Mouse (Mus musculus) 3T3-L1 (cell line): ENCODE measurements around the gene Prrt2.

ENCODE experiments used
- DNase-seq: peaks from one replicate; pipeline ENCODE4 v3.0.0-alpha.2; 2015; ENCODE audit warnings: low read depth, low spot score

The Prrt2 gene

DNA sequence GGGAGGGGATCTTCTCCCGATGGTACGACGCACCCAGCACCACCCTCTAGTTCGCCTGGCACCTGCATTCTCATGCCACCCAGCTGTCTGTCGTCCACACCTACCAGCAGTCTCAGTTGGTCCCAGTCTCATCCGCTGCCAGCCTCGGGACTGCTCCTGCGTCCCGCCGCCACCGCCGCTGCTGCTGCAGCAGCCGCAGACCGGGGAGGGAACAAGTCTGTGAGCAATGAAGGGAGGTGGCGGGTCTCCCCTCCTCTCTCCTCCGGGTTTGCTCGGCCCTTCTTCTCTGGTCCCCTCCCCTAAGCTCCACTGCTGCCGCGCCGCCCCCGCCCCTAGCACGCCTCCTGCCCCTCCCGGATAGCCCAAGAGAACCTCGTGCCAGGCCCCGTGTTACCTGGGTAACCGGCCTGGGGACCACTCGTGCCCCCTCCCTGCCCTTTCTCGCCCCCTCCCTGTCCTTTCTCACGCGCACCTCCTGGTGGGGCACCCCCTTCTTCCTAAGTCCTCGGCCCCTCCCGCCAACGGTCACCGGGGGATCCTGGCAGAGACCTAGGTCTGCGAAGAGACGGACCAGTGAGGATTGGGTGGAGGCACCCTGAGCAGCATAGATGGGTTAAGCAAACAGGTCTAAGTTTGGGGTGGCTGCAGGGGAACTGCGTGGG, at the start of gene Prrt2, which contains the start of gene Gm42742:
Gene Prrt2 (minus strand): TSS at position 311 of the 662 bp plus-strand sequence.
Gene Gm42742 (minus strand): TSS at position 197 of the 662 bp plus-strand sequence.
- DNase-seq: no peak

DNA sequence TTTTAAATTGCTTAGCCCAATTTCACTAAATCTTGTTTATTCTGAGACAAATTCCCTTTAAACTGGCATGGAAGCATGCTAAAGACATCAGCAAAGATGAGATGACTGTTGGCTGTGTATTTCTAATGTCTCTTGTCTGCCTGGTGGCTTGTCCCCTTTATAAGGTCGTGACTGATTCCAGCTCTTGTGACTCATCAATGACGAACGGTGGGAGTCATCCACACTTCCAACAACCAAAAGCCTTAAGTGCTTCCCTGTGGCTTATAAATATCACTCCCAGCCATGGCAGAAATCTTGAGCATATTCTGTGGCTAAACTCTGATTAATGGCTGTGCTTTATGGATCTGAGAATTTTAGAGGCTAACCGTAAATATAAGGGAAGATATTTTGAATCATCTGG, 45.3 kb upstream of the Prrt2 start:
- DNase-seq: peak; percentile 34

DNA sequence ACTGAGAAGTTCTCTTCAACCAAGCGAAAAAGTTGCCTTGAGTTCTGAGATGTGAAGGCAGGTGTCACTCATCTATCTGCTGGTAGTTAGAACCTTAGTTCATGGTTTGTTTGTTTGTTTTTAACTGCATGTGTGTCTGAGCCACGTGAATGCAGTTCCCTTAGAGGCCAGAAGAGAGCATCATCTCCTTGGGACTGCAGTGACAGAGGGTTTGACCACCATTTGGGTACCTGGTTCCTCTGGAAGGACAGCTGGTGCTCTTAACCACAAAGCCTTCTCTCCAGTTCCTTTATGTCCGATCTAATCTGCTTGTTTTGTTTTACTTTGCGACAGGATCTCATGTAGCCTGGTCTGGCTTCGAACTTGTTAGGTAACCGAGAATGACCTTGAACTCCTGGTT, 44.5 kb upstream of the Prrt2 start:
- no peak for DNase-seq

DNA sequence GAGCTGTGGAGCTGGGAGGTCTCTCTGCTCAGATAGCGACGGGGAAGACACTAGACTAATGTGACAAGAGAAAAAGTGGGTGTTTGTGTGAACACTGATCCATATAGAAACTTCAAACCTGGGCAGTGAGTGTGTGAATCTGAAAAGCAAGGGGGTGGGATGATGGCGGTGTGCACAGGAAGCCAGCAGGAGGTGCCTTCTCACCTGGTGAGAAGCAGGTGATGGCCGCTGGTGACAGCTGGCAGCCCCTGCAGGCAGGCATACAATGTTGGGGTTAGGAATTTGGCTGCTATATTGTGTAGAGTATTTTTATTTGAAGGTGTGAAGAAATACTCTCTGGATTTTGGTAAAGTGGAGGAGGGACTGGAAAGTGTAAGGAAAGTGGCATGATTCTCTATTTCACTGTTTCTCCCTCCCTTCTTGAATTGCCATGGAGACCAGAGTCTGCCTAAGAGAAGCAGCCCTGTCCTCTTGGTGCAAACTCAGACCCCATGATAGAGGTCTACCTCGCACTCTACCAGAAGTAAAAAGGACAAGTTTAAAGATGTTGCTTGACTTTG, 34.1 kb upstream of the Prrt2 start:
- DNase-seq: no peak

DNA sequence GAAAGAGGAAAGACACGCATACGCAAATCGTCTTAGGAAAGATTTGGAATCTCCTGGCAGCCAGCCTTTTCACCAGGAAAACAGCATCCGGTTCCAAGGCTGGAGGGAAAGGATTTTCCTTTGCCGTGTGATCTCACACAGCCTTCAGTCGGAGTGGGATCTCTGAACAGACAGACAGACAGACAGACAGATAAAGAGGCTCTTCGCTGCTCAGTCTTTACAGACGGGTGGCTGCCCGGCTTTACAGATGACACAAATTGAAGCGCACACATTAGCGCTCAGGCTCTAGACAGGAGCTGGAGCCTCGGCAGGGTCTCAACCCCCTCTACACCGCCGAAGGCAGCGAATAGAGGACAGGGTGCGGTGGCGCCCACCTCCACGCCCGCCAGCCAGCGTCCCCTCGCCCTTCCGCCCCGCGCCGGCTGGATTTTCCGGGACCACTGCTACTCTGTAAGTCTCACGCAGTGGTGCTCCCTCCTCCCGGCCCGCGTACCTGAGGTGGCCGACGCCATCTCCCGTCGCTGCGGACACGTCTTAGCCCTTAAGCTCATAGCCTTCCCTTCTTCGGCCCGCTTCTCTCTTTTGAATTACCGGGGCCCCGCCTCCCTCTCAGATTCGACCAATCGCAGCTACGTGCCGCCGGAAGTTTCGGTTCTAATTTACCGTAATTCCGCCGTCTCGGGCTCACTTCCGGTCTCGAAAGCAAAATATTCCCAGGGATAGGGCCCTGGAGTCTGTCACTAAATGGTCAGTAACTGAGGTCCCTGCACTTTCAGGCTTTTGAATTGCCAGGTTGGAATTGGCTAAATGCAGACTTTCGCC, 21.1 kb upstream of the Prrt2 start, which contains the start of gene Kif22:
Gene Kif22 (minus strand): TSS at position 621 of the 822 bp plus-strand sequence.
- DNase-seq: peak; percentile 88

DNA sequence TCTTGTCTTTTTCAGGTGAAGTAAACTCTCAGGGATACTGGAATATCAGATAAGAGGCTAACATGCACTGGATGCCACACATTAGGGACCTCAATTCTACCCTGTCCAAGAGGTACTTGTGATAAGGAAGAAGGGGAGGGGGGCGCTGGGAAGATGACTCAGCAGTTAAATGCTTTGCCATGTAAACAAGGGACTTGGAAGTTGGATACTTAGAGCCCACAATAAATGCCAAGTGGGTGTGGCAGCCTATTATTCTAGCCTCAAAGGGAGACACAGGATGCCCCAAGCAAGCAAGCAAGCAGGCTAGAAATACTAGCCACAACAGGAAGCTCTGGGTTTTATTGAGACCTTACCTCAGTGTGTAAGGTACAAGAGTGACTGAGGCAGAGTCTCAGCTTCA, 10.2 kb upstream of the Prrt2 start:
- peak; percentile 20 for DNase-seq

DNA sequence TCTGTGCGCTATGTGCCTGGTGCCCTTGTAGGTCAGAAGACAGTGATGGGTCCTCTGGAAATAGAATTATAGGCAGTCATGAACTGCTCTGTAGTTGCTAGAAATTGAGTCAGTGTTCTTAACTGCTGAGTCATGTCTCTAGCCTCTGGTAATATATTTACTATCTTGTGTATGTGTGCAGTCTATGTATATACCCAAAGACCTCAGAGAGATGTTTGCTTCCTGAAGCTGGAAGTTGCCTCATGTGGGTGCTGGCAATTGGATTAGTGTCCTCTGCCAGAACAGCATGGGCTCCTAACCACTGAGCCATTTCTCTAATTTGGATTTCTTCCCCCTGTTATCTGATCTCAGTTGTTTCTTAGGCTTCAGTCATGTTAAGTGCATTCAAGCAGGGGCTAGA, 9.2 kb upstream of the Prrt2 start:
- peak; percentile 49 for DNase-seq

DNA sequence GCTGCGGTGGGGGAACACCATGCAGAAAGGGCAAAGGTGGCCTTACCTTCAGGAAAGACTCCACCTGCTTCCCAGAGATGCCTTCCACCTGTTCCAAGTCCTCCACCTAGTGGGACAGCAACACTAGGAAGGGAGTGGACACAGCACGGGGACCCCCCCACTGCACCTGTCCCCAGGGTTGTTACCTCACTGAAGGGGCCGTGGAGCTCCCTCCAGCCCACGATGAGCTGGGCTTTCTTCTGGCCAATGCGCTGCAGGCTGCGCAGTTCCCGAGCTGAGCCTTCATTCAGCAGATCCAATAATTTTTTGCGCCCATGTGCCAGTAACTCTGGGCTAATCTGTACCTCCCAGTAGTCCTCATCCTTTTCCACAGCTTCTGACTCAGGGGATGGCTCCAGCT, 6.9 kb upstream of the Prrt2 start:
- DNase-seq: no peak

DNA sequence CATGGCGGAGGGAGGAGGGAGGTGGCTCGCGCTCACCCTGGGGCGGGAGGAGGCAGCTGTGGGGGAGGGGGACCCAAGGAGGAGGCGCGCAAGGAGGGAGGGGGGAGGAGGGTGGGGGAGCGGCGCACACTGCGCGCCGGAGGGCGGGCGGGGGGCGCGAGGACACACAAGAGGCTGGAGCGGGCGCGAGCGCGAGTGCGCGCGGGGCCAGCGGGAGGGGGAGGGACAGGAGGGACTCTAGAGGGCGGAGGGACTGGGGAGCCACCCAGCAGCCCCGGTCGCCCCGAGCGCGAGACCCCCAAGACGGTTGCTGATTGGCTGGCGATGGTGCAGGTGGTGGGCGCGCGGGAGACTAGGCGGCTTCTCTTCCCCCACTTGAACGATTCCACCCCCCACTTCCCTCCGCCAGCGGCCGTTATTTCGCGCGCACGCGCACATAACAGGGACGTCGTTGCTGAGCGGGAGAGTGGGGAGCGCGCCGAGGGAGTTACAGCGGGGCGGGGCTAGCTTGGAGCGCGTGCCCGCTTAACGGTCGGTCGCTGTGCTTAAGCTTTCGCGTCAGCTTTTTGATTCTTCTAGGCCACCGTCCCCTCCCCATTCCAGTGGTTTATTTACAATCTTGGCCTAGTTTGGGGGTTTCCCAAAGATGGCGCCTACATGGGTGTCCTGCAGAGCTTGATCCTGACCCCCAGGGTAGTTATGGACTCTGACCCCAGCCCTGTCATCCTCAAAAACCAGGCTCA, 6.1 kb upstream of the Prrt2 start, which contains the start of gene Maz:
Gene Maz (minus strand): TSS at position 54 of the 743 bp plus-strand sequence.
- DNase-seq: peak; percentile 96

DNA sequence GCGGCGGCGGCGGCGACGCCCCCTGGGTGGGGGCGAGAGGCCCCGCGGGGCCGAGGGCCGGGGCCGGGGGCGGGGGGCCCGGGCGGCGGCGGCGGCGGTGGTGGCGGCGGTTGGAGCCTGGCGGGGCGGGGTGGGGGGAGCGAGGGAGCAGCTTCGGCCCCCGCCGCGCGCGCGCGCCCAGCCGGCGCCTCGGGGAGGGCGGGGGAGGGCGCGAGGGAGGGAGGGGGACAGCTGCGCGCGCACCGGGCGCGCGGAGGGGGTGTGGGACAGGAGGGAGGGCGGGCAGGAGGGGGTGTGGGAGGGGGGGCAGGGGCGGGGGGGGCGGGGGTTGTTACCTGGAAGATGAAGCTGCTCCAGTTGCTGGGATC, 5.6 kb upstream of the Prrt2 start:
- DNase-seq: no peak

DNA sequence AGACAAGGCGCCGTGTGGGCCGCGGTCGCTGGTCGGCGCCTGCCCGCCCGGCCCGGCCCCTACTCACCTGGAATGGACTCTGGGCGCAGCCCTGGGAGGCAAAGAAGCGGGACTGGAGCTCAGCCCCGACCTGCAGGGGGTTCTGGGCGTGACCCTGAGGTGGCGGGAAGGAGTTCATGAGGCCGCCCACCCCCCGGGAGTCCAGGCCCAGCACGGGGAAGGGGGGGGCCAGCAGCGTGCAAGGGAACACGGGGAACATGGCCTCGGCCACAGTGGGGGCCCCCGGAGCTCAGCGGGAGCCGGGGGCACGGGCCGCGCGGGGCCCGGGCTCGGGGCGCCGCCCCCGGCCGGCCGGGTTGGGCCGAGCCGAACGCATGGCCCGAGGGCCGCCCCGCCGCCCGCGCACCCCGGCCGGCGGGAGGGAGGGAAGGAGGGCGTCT, 5.2 kb upstream of the Prrt2 start:
- peak; percentile 50 for DNase-seq

DNA sequence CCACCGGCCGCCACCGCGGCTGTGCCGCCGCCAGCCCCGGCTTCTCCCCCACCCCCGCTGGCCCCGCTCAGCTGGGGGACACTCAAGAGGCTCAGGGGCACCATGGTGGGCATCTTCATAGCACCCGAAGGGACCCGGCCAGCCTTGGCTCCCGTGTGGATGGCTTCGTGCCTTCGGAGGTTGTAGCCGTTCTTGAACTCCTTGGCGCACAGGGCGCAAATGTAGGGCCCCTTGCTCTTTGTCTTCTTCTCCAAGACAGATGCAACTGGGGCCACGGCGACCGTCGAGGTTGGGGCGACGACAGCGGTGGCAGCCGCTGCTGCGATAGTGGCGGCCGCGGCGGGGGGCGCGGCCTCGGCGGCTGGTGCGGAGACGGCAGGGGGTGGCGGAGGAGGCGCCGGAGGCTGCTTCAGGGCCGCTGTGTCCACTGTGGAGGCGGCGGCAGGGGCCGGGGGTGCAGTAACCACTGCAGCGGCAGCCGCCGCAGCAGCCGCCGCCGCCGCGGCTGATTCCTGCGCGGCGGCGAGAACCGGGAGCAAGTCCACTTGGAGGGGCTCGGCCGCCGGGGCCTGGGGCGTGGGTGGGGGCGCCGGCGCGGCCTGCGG, 4.6 kb upstream of the Prrt2 start:
- peak; percentile 33 for DNase-seq

DNA sequence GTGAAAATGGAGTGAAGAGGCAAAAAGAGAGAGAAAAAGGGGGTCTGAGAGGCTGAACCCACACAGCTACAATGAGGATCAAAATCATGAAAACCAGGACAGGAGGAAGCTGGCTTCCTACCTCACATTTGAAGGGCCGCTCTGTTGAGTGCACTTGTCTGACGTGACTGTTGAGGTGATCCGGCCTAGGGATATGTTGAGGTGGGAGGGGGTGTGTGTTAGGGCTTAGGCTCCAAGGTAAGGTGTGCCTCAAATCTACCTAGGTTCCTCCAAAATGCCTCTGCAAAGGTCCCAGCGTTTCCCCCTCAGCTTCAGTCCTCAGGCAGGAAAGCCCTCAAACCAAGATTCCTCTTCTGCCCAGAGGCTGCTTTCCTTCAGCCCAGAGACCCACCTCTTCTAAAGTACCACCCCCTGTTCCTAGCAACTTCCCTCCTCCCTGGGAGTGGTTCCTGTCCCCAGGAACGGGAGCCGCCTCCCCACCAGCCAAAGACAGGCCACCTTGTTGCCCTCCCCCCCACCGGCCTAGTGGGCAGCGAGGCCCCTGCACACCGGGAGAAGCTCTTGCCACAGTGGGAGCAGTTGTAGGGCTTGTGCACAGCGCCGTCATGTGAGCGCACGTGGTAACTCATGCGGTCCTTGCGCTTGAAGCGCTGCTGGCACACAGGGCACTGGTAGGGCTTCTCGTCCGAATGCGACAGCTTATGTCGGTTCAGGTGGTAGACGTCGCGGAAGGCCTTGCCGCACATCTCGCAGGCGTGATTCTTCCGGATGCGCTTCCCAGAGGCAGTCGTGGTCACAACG, 3.9 kb upstream of the Prrt2 start:
- peak; percentile 77 for DNase-seq

DNA sequence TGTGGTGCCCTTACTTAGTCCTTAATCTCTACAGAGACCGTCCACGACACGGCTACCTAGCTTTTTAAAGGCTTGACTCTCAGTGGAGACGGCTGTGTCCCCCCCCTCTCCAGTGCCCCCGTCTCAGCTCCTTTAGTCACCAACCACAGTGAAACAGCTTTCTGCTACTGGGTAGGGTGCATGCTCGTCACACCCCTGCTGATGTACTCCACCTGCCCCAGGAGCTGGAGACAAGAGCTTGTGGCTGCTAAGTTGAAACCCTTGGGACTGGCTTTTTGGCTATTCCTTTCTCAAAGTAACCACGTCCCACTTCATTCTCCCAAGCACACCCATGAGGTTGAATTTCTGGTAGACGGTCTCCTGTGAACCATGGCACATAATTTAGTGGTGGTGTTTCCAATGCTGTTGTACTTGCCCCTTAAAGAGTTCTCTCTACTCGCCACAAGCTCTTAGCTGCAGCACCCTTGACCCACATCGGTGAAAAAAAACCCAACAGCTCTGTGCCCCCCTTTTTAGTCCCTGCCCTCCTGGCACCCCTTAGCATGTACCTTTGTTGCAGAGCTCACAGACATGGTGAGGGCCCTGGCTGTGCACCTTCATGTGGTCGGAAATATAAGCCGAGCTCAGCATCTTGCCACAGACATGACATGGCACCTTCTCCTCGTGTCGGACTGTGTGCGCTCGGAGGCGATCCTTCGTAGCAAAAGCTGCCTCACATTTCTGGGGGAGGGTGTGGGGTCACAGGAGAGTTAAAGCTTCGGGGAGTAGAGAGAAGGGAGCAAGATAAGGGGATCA, 3.1 kb upstream of the Prrt2 start:
- peak; percentile 23 for DNase-seq

DNA sequence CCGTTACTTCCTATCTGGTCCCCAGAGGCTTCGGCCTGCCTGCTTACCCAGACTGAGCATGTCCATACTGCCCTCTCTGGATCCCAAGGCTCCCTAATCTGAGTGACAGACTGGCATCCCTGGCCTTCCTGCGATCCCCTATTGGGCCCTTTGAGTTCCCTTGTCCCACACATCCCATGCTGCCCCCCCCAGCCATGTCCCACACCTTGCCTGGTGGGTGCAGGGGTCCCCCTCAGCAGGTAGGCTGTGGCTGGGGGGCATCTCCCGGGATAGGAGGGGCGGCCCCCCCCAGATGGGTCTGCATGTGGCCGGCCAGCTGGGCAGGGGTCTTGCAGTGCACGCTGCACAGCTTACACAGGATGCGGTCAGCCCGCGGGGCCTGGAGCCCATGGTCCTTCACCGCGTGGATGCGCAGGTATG, 2.3 kb upstream of the Prrt2 start:
- DNase-seq: no peak

DNA sequence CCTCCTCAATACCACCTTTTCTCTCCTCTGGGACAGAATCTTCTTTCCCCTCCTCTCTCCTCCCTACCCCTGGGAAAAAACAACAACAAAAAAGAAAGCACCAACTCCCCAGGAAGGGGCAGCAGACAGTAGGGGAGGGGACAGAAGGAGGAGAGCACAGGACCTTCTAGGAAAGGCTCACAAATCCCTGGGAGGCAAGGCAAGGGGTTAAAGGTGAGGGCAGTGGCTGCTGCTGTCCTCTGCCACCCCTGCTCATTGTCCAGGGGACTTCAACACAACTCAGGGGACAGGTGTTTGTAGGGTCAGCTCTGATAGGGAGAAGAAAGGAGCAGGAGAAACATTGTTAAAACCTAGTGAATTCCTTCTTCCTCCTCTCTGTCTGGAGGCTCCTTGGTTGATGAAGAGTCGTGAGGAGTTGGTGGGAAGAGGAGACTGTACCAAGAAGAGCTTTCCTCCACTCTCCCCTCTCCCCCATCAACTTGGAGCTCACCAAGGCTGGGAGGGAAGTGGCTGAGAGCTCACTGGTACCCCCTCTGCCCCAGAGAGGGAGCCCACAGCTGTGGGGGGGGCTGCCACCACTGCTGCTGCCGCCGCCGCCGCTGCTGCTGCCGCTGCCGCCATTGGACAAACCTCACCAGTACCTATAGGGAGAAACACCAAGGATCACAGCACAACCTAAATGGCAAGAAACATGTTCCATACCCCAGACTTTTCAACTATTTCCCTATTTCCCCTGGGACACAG, 1.7 kb upstream of the Prrt2 start:
- no peak for DNase-seq

DNA sequence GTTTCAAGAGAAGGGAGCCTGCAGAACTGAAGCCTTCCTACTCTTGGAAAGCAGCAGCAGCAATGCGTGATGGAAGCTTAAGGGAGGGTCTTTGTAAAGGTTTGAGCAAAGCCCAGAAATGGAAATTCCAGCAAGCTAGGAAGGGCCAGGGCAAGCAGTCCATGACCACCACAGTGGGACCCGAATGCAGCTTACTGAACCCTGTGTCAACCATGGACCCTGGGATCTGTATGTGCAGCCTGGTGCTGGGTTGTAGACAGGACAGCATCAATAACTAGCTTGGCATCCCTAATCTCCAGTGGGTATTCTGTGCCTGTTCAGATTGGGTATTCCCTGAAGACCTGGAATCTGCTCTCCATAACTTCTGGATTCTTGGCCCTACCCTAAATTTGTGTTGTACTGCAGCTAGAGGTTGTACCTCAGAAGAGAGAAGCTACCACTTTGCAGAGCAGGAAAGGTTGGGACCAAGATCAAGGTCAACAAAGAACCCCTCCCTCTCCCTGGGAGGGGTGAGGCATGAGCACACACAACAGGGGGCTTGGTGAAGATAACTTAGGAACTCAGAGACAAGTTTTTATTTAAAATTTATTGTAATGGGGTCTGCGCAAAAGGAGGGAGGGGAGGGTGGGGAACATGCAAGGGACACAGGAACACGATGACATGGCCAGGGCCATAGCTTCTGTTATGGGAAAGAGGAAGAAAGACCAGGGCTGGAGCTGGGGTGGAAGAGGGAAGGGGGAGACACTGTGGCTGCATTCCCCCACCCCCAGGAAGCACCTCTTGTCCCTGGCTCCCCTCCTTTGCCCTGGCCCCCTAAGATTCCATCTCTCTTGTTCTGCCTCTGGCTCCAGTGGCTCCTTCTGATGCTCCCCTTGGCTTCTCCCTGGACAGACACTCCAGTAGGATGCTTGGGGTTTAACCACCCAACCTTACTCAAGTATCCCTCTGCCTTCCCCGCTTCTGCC, 834 bp upstream of the Prrt2 start:
- DNase-seq: no peak

DNA sequence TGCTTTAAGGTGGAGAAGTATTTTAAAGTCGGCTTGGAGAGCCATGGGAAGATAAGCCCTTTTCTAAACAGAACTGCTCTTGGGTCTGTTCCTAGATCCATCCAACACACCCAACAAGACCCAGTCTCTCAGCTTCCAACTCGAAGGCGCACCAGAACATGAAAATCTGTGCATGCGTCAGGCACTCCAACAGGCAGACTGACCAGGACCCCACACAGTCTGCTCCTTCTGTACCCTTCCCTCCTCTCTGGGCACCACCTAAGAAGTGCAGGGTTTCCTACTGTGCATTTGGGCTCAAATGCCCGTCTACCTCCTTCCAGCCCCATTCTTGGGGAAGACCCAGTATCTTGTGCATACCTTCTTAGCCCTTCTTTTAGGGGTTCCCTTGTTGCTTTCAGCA, 520 bp downstream of the Prrt2 start:
- no peak for DNase-seq
